Mouse (Mus musculus): ENCODE data around the gene Inca1. TPM values are rescaled to one million over a fixed set of nuclear protein-coding genes. Genes with fewer than 3 reads are reported as not detected.

Inca1 gene
- polyA plus RNA-seq (2014; fragmentation: Illumina TruSeq; extraction: RNeasy Lipid Tissue Mini Kit (QIAGEN cat#74804); ENCODE audit: low read depth, low replicate concordance) = 0.85 TPM

GRCm38 (mm10) chr11:70699722-70700556, at the start of gene Inca1, which contains the start of gene Kif1c:
Gene Inca1 (minus strand): TSS chr11:70700155.
Gene Kif1c (plus strand): TSS chr11:70700548.

DNA sequence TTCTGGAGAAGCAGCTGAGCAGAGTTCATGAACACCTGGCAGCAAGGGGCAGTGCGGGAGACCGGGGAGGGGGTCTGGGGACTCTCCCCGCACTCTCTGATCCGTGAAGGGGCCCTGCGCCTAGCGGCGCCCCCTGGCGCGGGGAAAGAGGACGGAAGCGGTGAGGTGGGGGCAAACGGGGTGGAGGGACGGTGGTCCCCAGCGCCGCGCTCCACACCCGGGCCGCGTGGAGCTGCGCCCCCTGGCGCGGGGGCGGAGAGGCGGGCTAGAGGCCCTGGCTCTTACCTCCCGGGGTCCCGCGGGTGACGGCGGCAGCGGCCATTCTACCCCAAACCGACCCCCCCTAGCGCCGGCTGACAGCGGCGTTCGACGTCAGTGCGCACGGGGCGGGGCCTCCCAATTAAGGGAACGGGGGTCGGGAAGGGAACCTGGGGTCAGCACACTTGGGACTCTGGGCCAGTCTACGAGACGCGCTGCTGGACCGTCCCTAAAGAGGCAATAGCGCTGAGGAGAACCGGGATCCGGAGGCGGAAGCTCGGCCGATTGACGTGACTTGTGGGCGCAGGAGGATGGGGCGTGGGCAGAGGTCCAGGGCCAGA, 12.3 kb downstream of the Inca1 start, which contains the start of gene Camta2:
Gene Camta2 (minus strand): TSS at position 505 of the 599 bp plus-strand sequence.

DNA sequence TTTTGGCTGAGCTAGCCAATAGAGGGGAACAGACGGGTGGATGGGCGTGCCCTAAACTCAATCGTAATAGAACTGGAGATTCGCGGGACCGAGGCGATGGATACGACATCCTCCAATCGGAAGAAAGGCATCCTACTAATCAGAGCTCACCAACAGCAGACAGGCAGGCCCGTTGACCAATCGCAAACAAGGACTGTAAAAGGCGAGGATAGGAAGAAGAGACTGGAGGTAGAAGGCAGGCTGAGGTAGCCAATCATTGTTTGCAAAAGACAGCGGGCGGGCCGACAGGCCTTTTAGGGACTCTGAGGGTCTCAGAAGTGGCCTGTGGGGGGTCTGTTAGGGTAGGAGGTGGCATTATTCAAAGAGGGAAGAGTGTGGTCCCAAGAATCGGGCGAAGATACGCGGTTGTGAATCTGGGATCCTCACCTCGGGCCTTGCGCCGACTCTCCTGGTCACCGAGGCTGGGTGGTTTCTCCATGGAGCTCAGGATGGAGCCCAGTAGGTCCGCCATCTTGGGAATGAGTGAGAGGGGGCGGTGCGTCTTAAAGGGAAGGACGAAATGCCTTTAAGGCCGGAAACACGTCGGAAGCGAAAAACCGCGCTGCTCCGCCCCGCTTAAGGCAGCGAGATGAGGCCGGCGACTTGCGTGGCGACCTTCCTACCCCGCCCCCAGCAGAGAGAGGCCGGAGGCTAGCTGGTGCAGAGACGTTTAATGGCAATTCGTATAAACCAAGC, 31.0 kb downstream of the Inca1 start, which contains the start of gene Spag7:
Gene Spag7 (minus strand): TSS at position 646 of the 735 bp plus-strand sequence.

DNA sequence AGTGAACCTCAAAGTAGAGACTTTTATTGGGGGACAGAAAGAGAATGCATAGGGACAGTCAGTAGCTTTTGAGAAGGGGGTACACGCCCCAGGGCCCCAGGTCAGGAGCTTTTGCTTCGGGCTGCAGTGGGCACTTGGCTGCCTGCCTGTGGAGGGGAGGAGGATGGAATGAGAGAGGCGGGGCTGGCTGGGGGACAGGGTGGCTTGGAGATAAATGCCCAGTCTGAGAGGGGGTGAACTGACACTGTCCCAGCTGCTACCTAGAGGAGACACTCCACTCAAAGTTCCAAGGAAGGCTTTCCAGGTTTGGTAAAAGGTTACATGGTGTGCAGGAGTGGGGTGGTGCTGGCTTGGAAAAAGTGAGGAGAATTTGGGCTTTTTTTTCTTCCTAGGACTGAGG, 43.0 kb downstream of the Inca1 start, which contains the start of gene Eno3:
Gene Eno3 (plus strand): TSS at position 239 of the 400 bp plus-strand sequence.

GRCm38 (mm10) chr11:70654198-70654922, 45.6 kb downstream of the Inca1 start, which contains the start of gene Pfn1:
Gene Pfn1 (minus strand): TSS chr11:70654644.

DNA sequence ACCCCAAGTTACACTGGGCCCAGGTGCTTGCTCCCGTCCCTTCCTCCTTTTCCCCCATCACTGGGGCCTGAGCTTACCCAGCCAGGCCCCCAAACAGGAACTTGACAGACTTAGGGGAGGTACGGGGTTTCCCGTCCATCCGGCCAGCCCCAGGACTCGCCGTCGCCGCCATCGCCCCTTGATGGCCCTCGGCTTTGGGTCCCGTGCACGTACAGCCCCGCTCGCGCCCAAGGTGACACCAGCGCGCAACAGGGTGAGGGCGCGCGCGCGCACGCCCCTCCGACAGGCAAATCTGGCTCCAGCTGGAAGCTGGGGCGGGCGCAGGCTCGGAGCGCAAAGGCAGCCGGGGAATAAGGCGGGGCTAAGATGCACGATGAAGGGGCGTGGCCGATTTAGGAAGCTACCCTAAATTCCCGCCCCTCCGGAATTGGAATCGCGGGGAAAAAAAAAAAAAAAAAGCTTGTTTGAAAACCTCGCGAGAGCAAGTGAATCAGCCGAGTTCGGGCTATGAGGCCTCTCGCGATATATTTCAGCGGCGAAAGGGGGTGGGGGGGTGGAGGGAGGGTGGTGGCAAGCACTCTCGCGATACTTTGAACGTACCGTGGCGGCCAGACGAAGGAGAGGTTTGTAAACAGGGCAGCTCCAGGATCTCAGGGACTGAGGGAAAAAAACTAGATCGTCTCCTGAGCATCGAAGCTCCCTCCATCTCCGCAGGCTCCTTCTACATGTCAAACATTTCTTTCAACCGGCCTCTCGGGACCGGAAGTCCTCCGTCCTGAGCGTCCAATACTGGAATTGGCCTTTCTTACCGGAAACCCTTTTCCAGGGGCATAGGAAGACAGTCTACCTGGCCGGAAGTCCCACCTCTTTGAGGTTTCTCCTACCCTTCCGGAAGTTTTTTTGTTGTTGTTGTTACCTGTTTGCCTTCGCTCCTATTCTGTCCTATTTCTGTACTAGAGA, 53.0 kb downstream of the Inca1 start, which contains the start of the genes Rnf167 and Slc25a11:
Gene Rnf167 (plus strand): TSS at position 545 of the 960 bp plus-strand sequence.
Gene Slc25a11 (minus strand): TSS at position 789 of the 960 bp plus-strand sequence.

DNA sequence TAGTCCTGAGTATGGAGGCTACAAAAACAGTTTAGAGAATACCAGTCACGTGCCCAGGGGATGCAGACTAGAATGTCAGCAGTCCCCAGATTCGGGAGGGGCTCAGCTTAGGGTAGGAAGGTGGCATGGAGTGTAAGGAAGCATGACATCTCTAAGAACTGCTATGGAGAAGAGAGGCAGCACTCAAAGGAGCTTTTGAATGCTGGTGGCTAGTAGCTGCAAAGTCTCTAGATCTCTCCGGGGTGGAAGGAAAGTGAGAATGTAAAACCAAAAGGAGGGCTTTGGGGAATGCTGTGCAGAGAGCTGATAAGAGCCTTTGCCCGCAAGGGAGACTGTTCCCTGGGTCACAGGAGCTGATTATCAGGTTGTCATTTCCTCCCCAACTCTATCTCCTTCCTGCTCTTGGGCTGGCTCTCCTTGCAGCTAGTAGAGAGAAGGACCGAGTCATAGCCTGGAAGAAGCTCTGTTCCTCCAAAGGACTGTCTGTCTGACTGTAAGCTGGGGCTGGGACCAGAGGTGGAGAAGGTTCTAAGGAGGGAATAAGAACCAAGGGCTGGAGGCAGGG, 61.2 kb downstream of the Inca1 start, which contains the start of gene Gp1ba:
Gene Gp1ba (plus strand): TSS at position 409 of the 565 bp plus-strand sequence.

Other genes starting within 250 kb of the Inca1 start
- 8.1 TPM for gene Med11, start 248.2 kb downstream of the Inca1 start, polyA plus RNA-seq (2014; fragmentation: Illumina TruSeq; extraction: RNeasy Lipid Tissue Mini Kit (QIAGEN cat#74804); ENCODE audit: low read depth, low replicate concordance)
- 0.28 TPM for gene Zmynd15, start 240.7 kb downstream of the Inca1 start, polyA plus RNA-seq (2014; fragmentation: Illumina TruSeq; extraction: RNeasy Lipid Tissue Mini Kit (QIAGEN cat#74804); ENCODE audit: low read depth, low replicate concordance)
- 12.0 TPM for gene Cxcl16, start 240.2 kb downstream of the Inca1 start, polyA plus RNA-seq (2014; fragmentation: Illumina TruSeq; extraction: RNeasy Lipid Tissue Mini Kit (QIAGEN cat#74804); ENCODE audit: low read depth, low replicate concordance)
- 1.6 TPM for gene Tm4sf5, start 194.9 kb downstream of the Inca1 start, polyA plus RNA-seq (2014; fragmentation: Illumina TruSeq; extraction: RNeasy Lipid Tissue Mini Kit (QIAGEN cat#74804); ENCODE audit: low read depth, low replicate concordance)
- gene Vmo1, start 185.5 kb downstream of the Inca1 start, polyA plus RNA-seq (2014; fragmentation: Illumina TruSeq; extraction: RNeasy Lipid Tissue Mini Kit (QIAGEN cat#74804); ENCODE audit: low read depth, low replicate concordance) = not detected
- not detected for gene Gltpd2, start 181.0 kb downstream of the Inca1 start, polyA plus RNA-seq (2014; fragmentation: Illumina TruSeq; extraction: RNeasy Lipid Tissue Mini Kit (QIAGEN cat#74804); ENCODE audit: low read depth, low replicate concordance)
- gene Psmb6, start 174.8 kb downstream of the Inca1 start, polyA plus RNA-seq (2014; fragmentation: Illumina TruSeq; extraction: RNeasy Lipid Tissue Mini Kit (QIAGEN cat#74804); ENCODE audit: low read depth, low replicate concordance) = 16.2 TPM
- not detected for gene Gm40193, start 167.2 kb downstream of the Inca1 start, polyA plus RNA-seq (2014; fragmentation: Illumina TruSeq; extraction: RNeasy Lipid Tissue Mini Kit (QIAGEN cat#74804); ENCODE audit: low read depth, low replicate concordance)
- gene Pld2, start 160.1 kb downstream of the Inca1 start, polyA plus RNA-seq (2014; fragmentation: Illumina TruSeq; extraction: RNeasy Lipid Tissue Mini Kit (QIAGEN cat#74804); ENCODE audit: low read depth, low replicate concordance) = 0.85 TPM
- gene Mink1, start 137.3 kb downstream of the Inca1 start, polyA plus RNA-seq (2014; fragmentation: Illumina TruSeq; extraction: RNeasy Lipid Tissue Mini Kit (QIAGEN cat#74804); ENCODE audit: low read depth, low replicate concordance) = 4.6 TPM
- gene 4930544D05Rik, start 84.3 kb downstream of the Inca1 start, polyA plus RNA-seq (2014; fragmentation: Illumina TruSeq; extraction: RNeasy Lipid Tissue Mini Kit (QIAGEN cat#74804); ENCODE audit: low read depth, low replicate concordance) = not detected
- not detected for gene Chrne, start 80.9 kb downstream of the Inca1 start, polyA plus RNA-seq (2014; fragmentation: Illumina TruSeq; extraction: RNeasy Lipid Tissue Mini Kit (QIAGEN cat#74804); ENCODE audit: low read depth, low replicate concordance)
- not detected for gene Gp1ba, start 61.0 kb downstream of the Inca1 start, polyA plus RNA-seq (2014; fragmentation: Illumina TruSeq; extraction: RNeasy Lipid Tissue Mini Kit (QIAGEN cat#74804); ENCODE audit: low read depth, low replicate concordance)
- gene Rnf167, start 52.9 kb downstream of the Inca1 start, polyA plus RNA-seq (2014; fragmentation: Illumina TruSeq; extraction: RNeasy Lipid Tissue Mini Kit (QIAGEN cat#74804); ENCODE audit: low read depth, low replicate concordance) = 43.3 TPM
- gene Slc25a11, start 52.7 kb downstream of the Inca1 start, polyA plus RNA-seq (2014; fragmentation: Illumina TruSeq; extraction: RNeasy Lipid Tissue Mini Kit (QIAGEN cat#74804); ENCODE audit: low read depth, low replicate concordance) = 26.7 TPM
- gene Pfn1, start 45.5 kb downstream of the Inca1 start, polyA plus RNA-seq (2014; fragmentation: Illumina TruSeq; extraction: RNeasy Lipid Tissue Mini Kit (QIAGEN cat#74804); ENCODE audit: low read depth, low replicate concordance) = 141 TPM
- gene Eno3, start 43.0 kb downstream of the Inca1 start, polyA plus RNA-seq (2014; fragmentation: Illumina TruSeq; extraction: RNeasy Lipid Tissue Mini Kit (QIAGEN cat#74804); ENCODE audit: low read depth, low replicate concordance) = 22.6 TPM
- 18.2 TPM for gene Spag7, start 30.7 kb downstream of the Inca1 start, polyA plus RNA-seq (2014; fragmentation: Illumina TruSeq; extraction: RNeasy Lipid Tissue Mini Kit (QIAGEN cat#74804); ENCODE audit: low read depth, low replicate concordance)
- 2.2 TPM for gene Camta2, start 12.1 kb downstream of the Inca1 start, polyA plus RNA-seq (2014; fragmentation: Illumina TruSeq; extraction: RNeasy Lipid Tissue Mini Kit (QIAGEN cat#74804); ENCODE audit: low read depth, low replicate concordance)
- gene Kif1c, start 393 bp upstream of the Inca1 start, polyA plus RNA-seq (2014; fragmentation: Illumina TruSeq; extraction: RNeasy Lipid Tissue Mini Kit (QIAGEN cat#74804); ENCODE audit: low read depth, low replicate concordance) = 24.2 TPM
- gene Zfp3, start 64.1 kb upstream of the Inca1 start, polyA plus RNA-seq (2014; fragmentation: Illumina TruSeq; extraction: RNeasy Lipid Tissue Mini Kit (QIAGEN cat#74804); ENCODE audit: low read depth, low replicate concordance) = 3.8 TPM
- 2.0 TPM for gene Scimp, start 112.4 kb upstream of the Inca1 start, polyA plus RNA-seq (2014; fragmentation: Illumina TruSeq; extraction: RNeasy Lipid Tissue Mini Kit (QIAGEN cat#74804); ENCODE audit: low read depth, low replicate concordance)
- 39.1 TPM for gene Rabep1, start 144.6 kb upstream of the Inca1 start, polyA plus RNA-seq (2014; fragmentation: Illumina TruSeq; extraction: RNeasy Lipid Tissue Mini Kit (QIAGEN cat#74804); ENCODE audit: low read depth, low replicate concordance)

Data from sigmoid colon, adult 10 weeks (tissue).